Mouse (Mus musculus) lung, embryonic 14.5 days (tissue): ENCODE results near the gene Pdcd1lg2. TPM values are rescaled to one million over a fixed set of nuclear protein-coding genes. Genes with fewer than 3 reads are reported as not detected.

Experiments
- ATAC-seq: fragments of 200-750 bp; cut with Nextera tagmentation; 2 replicates; pipeline ENCODE4 v1.8.0; 2017; ENCODE audit warnings: mild to moderate bottlenecking, moderate TSS enrichment, moderate library complexity; ENCODE audit not compliant: insufficient read depth
- DNase-seq: peaks from one replicate; pipeline ENCODE4 v3.0.0-alpha.2; 2015
- H3K27ac ChIP-seq: fragments of 300-500 bp; sonication (generic); 2 replicates; pipeline ENCODE4 v1.5.1; 2014; ENCODE audit warnings: low read depth, mild to moderate bottlenecking, moderate library complexity
- H3K27me3 ChIP-seq: fragments of 300-500 bp; sonication (generic); 2 replicates; pipeline ENCODE4 v1.6.1; 2014; ENCODE audit warnings: low read length, control low read depth; ENCODE audit not compliant: insufficient read depth
- H3K36me3 ChIP-seq: fragments of 300-500 bp; sonication (generic); 2 replicates; pipeline ENCODE4 v1.6.1; 2014; ENCODE audit warnings: control low read depth; ENCODE audit not compliant: insufficient read depth
- H3K4me1 ChIP-seq: fragments of 300-500 bp; sonication (generic); 2 replicates; pipeline ENCODE4 v1.6.1; 2014; ENCODE audit warnings: antibody characterized with exemption, control low read depth; ENCODE audit not compliant: insufficient read depth
- H3K4me2 ChIP-seq: fragments of 300-500 bp; sonication (generic); 2 replicates; pipeline ENCODE4 v1.6.1; 2014; ENCODE audit warnings: mild to moderate bottlenecking
- H3K4me3 ChIP-seq: fragments of 300-500 bp; sonication (generic); 2 replicates; pipeline ENCODE4 v1.5.1; 2014; ENCODE audit warnings: low read depth, low read length
- H3K9ac ChIP-seq: fragments of 300-500 bp; sonication (generic); 2 replicates; pipeline ENCODE4 v1.6.1; 2014
- H3K9me3 ChIP-seq: fragments of 300-500 bp; sonication (generic); 2 replicates; pipeline ENCODE4 v1.6.1; 2016; ENCODE audit warnings: low read depth, low read length, control low read depth
- CTCF ChIP-seq: IDR thresholded peaks from 2 replicates; pipeline ENCODE4 v1.5.1; 2016; ENCODE audit warnings: antibody characterized with exemption, low read depth
- WGBS: fragments of 180-500 bp; shearing (Covaris S2); extraction: QIAGEN DNeasy Blood & Tissue Kit; methylation state at CpG from one replicate; pipeline ENCODE4 v1.1.7; 2014; 5-methylcytosine and 5-hydroxymethylcytosine counted together
- polyA plus RNA-seq: library from polyadenylated mRNA; unstranded; fragments of >200 nt; fragmentation: Nextera tagmentation; extraction: Ambion mirVana; gene quantifications from 2 replicates; pipeline ENCODE4 v1.2.1, GENCODE M21; 2014

Gene Pdcd1lg2
- polyA plus RNA-seq, 1 experiment from 2014 or later = not detected

DNA sequence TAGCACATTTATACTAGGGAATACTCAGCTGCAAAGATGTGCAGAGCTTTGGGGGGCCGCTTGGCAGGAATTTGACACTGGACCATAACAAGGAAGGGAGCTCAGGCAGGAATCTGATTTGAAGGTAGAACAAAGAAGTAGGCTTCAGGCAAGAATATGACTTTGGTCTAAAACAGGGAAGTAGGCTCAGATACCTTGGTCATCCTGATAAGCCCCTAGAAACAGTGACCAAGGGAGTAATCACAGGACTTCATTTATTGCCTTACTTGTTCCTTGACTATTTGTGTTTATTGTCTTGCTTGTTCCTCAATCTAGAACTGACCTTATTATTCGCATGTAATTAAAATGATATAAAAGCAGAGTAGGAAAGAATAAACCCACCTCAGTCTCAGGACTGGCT is 93.4 kb downstream of the Pdcd1lg2 start:
- TF ChIP-seq CTCF = no peak
- Histone ChIP-seq H3K9ac (no peak overlapping the region), H3K27me3 (no peaks in the 10 kb centered on the region), H3K36me3 (no peaks in the 10 kb centered on the region), H3K4me1 (no peaks in the 10 kb centered on the region), H3K9me3 (no peaks in the 10 kb centered on the region), H3K27ac (no peak overlapping the region), H3K4me2 (no peak overlapping the region), H3K4me3 (no peak overlapping the region)
- ATAC-seq = no peak
- DNase-seq = no peak
- WGBS = 84% methylated on average over 2 of the region's 2 CpGs

DNA sequence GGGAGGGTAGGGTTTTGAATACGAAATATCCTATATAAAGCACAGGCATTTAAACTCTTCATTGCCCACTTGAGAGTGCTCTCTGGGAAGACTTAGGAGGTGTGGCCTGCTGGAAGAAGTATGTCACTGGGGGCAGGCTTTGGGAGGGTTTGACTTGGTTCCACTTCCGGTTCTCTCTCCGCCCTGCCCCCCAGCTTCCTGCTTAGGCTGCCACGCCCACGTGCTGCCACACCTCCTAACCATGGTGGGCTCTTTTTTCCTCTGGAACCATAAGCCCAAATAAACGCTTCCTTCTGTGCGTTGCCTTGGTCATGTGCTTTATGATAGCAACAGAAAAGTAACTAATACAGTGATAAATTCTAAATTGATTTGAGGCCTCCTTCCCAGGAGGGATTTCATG is 94.9 kb downstream of the Pdcd1lg2 start:
- no peak overlapping the region for H3K9ac ChIP-seq
- no peaks in the 10 kb centered on the region for H3K36me3 ChIP-seq
- no peak overlapping the region for H3K4me3 ChIP-seq
- no peak for ATAC-seq
- 80% methylated on average over 7 of the region's 7 CpGs for WGBS
- H3K4me1 ChIP-seq = no peaks in the 10 kb centered on the region
- no peak for TF ChIP-seq CTCF
- H3K27ac ChIP-seq = no peak overlapping the region
- H3K27me3 ChIP-seq = no peaks in the 10 kb centered on the region
- H3K4me2 ChIP-seq = no peak overlapping the region
- no peak for DNase-seq
- H3K9me3 ChIP-seq = no peaks in the 10 kb centered on the region

DNA sequence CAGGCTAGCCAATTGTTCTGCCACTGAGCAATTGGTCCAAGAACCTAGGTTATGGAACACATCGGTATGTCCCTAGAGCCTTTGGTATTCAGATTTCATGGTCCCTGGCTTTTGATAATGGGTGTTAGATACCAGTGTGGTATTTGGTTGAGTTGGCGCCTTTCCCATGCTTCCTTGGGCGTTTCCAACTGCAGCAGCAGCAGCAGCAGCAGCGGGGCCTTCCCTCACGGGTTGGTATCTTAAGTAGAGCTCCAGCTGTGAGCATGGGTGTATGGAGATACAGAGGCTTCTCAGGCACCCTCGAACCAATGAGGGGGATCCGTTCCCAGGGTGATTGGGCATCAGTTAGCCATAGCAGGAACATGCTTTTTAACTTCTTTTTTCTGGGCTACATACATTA is 97.5 kb downstream of the Pdcd1lg2 start:
- no peak overlapping the region for H3K4me2 ChIP-seq
- no peak for ATAC-seq
- no peak for DNase-seq
- H3K27ac ChIP-seq = no peak overlapping the region
- no peak overlapping the region for H3K9ac ChIP-seq
- no peaks in the 10 kb centered on the region for H3K9me3 ChIP-seq
- H3K27me3 ChIP-seq = no peaks in the 10 kb centered on the region
- H3K36me3 ChIP-seq = no peaks in the 10 kb centered on the region
- no peak for TF ChIP-seq CTCF
- WGBS = 67% methylated on average over 7 of the region's 7 CpGs
- H3K4me3 ChIP-seq = no peak overlapping the region
- no peaks in the 10 kb centered on the region for H3K4me1 ChIP-seq

DNA sequence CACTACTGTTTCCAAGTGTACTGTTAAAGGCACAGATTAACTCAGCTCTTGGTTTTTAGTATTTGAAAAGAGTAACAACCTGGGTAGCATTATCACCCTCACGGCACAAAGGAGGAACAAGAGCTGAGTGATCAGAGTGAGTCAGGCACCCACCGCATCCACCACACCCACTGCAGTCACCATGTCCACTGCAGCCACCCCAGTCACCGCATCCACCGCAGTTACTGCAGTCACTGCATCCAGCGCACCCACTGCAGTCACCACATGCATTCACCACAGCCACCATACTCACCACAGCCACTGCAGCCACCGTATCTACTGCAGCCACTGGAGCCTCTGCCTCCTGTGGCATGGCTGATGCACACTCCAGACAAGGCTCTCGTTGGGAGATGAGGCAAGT is 99.1 kb downstream of the Pdcd1lg2 start:
- ATAC-seq = no peak
- Histone ChIP-seq H3K27me3 (no peaks in the 10 kb centered on the region), H3K4me3 (no peak overlapping the region), H3K36me3 (no peaks in the 10 kb centered on the region), H3K4me2 (no peak overlapping the region), H3K9ac (no peak overlapping the region), H3K27ac (no peak overlapping the region), H3K9me3 (no peaks in the 10 kb centered on the region), H3K4me1 (no peaks in the 10 kb centered on the region)
- TF ChIP-seq CTCF = no peak
- no peak for DNase-seq
- 85% methylated on average over 7 of the region's 7 CpGs for WGBS

DNA sequence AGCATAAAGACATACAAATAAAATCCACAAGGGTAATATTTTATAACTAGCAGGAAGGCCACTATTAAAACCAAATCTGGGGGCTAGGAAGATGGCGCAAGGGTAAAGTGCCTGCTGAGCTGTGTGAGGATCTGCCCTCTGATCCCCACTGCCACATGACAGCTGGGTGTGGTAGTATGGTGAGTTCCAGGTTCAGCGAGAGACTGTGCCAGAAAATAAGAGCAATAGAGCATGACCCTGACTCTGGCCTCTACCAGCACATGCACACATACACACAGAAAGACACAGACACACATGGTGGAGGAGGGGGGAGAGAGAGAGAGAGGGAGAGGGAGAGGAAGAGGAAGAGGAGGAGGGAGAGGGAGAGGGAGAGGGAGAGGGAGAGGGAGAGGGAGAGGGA is 101.1 kb downstream of the Pdcd1lg2 start:
- no peak overlapping the region for H3K27ac ChIP-seq
- ATAC-seq (no peak), DNase-seq (no peak)
- H3K4me3 ChIP-seq = no peak overlapping the region
- no peak overlapping the region for H3K9ac ChIP-seq
- no peak overlapping the region for H3K4me2 ChIP-seq
- no peaks in the 10 kb centered on the region for H3K27me3 ChIP-seq
- no peak for TF ChIP-seq CTCF
- no peaks in the 10 kb centered on the region for H3K4me1 ChIP-seq
- H3K36me3 ChIP-seq = no peaks in the 10 kb centered on the region
- WGBS = 80% methylated on average over 2 of the region's 2 CpGs
- H3K9me3 ChIP-seq = no peaks in the 10 kb centered on the region

DNA sequence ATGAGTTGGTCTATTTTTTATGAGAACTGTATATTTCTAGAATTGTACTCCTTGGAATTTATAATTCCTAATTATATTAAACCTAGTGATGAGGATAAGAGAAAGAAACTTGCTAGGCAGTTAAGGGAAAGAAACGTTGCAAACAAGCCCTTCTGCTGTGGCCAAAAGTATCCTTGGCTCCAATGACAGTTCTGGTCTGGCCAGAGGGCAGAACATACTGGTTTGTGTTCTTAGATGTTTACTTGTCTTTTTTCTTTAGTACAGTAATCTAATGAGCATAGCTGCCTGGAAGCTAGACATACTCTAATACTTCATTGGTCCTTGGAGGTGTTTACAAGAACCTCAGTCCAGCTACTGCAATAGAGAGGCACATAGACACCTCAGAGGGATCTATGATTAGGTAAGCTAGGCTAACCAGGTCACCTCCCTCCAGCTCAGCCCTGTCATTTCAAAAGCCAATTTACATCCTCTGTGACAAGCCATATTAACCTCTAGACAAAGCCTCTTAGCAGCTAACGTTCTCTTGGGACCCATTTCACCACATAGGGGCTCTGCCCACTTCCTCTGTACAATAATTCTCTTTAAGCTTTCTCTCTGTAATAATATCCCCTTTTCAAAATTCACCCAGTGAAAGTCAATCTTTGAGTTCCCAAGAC is 102.5 kb downstream of the Pdcd1lg2 start:
- DNase-seq = no peak
- no peak for TF ChIP-seq CTCF
- H3K27ac ChIP-seq = no peak overlapping the region
- no peaks in the 10 kb centered on the region for H3K9me3 ChIP-seq
- H3K4me3 ChIP-seq = no peak overlapping the region
- no peak for ATAC-seq
- H3K27me3 ChIP-seq = no peaks in the 10 kb centered on the region
- H3K9ac ChIP-seq = no peak overlapping the region
- H3K4me2 ChIP-seq = no peak overlapping the region
- 56% methylated on average over 2 of the region's 2 CpGs for WGBS
- no peaks in the 10 kb centered on the region for H3K36me3 ChIP-seq
- no peaks in the 10 kb centered on the region for H3K4me1 ChIP-seq

DNA sequence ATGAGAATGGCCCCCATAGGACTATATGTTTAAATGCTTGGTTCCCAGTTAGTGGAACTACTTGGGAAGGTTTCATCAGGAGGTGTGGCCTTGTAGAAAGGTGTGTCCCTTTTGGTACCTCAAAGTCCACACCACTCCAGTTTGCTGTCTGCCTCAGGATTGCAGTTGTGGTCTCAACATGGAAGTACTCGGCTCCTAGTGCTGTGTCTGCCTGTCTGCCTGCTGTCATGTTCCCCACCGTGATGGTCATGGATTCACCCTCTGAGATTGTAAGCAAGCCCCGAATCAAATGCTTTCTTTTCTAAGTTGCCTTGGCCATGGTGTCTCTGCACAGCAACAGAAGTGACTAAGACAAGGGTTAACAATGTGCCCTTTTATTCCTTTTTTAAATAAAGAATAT is 103.4 kb downstream of the Pdcd1lg2 start:
- no peak for TF ChIP-seq CTCF
- no peaks in the 10 kb centered on the region for H3K4me1 ChIP-seq
- no peak overlapping the region for H3K4me3 ChIP-seq
- H3K9ac ChIP-seq = no peak overlapping the region
- no peaks in the 10 kb centered on the region for H3K36me3 ChIP-seq
- ATAC-seq (no peak), DNase-seq (no peak)
- 92% methylated on average over 3 of the region's 3 CpGs for WGBS
- no peak overlapping the region for H3K4me2 ChIP-seq
- H3K9me3 ChIP-seq = no peaks in the 10 kb centered on the region
- no peak overlapping the region for H3K27ac ChIP-seq
- H3K27me3 ChIP-seq = no peaks in the 10 kb centered on the region

DNA sequence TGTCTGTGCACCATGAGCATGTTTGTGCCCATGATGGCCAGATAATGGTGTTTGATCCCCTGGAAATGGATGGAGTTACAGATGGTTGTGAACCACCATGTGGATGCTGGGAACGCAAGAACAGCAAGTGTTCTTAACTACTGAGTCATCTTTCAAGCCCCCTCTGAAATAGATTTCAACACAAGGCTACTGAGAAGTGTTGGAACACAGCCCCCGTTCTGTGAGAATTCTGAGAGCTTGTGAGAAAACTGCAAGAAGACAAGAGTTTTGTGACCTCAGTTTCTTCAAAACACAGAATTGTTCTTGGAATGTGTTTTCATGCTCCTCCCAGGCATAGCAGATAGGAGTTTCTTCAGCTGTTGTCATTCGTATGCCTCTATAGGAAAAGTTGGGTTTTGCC is 104.7 kb downstream of the Pdcd1lg2 start:
- 92% methylated on average over 3 of the region's 3 CpGs for WGBS
- H3K27me3 ChIP-seq = no peaks in the 10 kb centered on the region
- H3K9ac ChIP-seq = no peak overlapping the region
- no peaks in the 10 kb centered on the region for H3K36me3 ChIP-seq
- no peak for TF ChIP-seq CTCF
- no peaks in the 10 kb centered on the region for H3K9me3 ChIP-seq
- no peak overlapping the region for H3K4me3 ChIP-seq
- ATAC-seq (no peak), DNase-seq (no peak)
- no peak overlapping the region for H3K4me2 ChIP-seq
- no peaks in the 10 kb centered on the region; the same call in 1 of the 2 replicates for H3K4me1 ChIP-seq
- H3K27ac ChIP-seq = no peak overlapping the region
